Mouse (Mus musculus): Measurements from ENCODE around the gene Best2. TPM values are rescaled to one million over a fixed set of nuclear protein-coding genes. Genes with fewer than 3 reads are reported as not detected.

Gene Best2
- polyA plus RNA-seq, 1 experiment from 2014 or later = not detected

- WGBS = 2% methylated on average over 13 of the region's 13 CpGs
- no peak for ATAC-seq (ENCODE audit: low FRiP score)
Observed at GRCm38 (mm10) chr8:85027516-85027855, 13.2 kb upstream of the Best2 start.

DNA sequence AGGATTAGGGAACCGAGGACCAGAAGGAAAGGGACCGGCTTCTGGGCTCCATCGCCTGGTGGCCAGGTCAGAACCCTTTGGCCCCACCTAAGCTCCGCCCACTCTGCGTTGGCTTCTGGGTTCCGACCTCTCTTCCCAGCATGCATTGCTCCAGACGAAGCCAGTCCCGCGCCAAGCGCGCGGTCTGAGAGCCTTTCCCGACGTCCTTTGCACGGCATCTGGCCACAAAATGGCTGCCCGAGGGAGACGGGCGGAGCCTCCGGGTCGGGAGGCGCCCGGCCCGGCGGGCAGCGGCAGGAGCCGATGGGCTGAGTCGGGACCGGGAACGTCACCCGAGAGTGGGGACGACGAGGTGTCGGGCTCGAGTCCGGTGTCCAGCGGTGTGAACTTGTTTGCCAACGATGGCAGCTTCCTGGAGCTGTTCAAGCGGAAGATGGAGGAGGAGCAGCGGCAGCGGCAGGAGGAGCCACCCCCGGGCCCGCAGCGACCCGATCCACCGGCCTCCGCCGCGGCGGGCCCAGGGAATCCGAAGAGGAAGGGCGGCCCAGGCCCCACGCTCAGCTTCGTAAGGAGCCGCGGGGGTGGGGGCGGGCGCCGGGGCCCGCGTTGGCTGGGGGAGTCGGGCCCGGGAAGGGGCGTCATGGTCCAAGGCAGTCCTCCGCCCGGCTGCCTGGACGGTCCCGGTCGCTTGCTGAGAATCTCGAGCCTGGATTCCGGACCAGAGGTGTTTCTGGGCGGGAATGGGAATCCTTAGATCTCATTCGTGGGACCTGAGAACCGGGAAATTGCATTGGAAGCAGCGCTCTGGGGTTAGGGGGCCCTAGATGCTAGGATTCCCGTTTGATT is 12.6 kb upstream of the Best2 start, which contains the start of gene Trir:
Trir (plus strand) TSS at position 154 of the 846 bp plus-strand sequence.
- peak within 1 kb of the TSS; percentile 75 for H3K27ac ChIP-seq (ENCODE audit: low read depth, low read length)
- WGBS = 0% methylated on average over 68 of the region's 75 CpGs
- DNase-seq (ENCODE audit: low spot score) = peak; percentile 98
- H3K36me3 ChIP-seq (ENCODE audit: control insufficient read depth, insufficient read depth, low read length) = peaks cover 10% of the 10 kb centered on the region; the same call in 1 of the 2 replicates
- no peaks in the 10 kb centered on the region for H3K27me3 ChIP-seq (ENCODE audit: control insufficient read depth, insufficient read depth, low read length)
- H3K9me3 ChIP-seq (ENCODE audit: control insufficient read depth, low read length) = no peaks in the 10 kb centered on the region
- peak within 1 kb of the TSS; percentile 100 for H3K4me3 ChIP-seq (ENCODE audit: low read depth, low read length)
- peak; percentile 82 for ATAC-seq (ENCODE audit: low FRiP score)
- peaks cover 10% of the 10 kb centered on the region for H3K4me1 ChIP-seq (replicated peaks; ENCODE audit: control insufficient read depth, insufficient read depth, low read length)
- H3K9ac ChIP-seq (ENCODE audit: low read depth, low read length) = peak within 1 kb of the TSS; percentile 100
- peak within 1 kb of the TSS; percentile 94 for H3K4me2 ChIP-seq (replicated peaks; ENCODE audit: low read depth, low read length)

More at GRCm38 (mm10) chr8:85027516-85027855, 13.2 kb upstream of the Best2 start:
- H3K9me3 ChIP-seq (ENCODE audit: control insufficient read depth, low read length) = no peaks in the 10 kb centered on the region
- peaks cover 8% of the 10 kb centered on the region; the same call in 1 of the 2 replicates for H3K36me3 ChIP-seq (ENCODE audit: control insufficient read depth, insufficient read depth, low read length)
- peaks cover 10% of the 10 kb centered on the region for H3K4me1 ChIP-seq (replicated peaks; ENCODE audit: control insufficient read depth, insufficient read depth, low read length)
- H3K4me3 ChIP-seq (ENCODE audit: low read depth, low read length) = peak overlapping the region; percentile 100
- peak overlapping the region; percentile 60 for H3K4me2 ChIP-seq (replicated peaks; ENCODE audit: low read depth, low read length)
- H3K9ac ChIP-seq (ENCODE audit: low read depth, low read length) = peak overlapping the region; percentile 100
- H3K27ac ChIP-seq (ENCODE audit: low read depth, low read length) = peak overlapping the region; percentile 75; the same call in 1 of the 2 replicates
- no peaks in the 10 kb centered on the region for H3K27me3 ChIP-seq (ENCODE audit: control insufficient read depth, insufficient read depth, low read length)
- peak; percentile 35 for DNase-seq (ENCODE audit: low spot score)

- peaks cover 10% of the 10 kb centered on the region for H3K4me1 ChIP-seq (replicated peaks; ENCODE audit: control insufficient read depth, insufficient read depth, low read length)
- H3K4me3 ChIP-seq (ENCODE audit: low read depth, low read length) = peak within 1 kb of the TSS; percentile 95
- H3K27me3 ChIP-seq (ENCODE audit: control insufficient read depth, insufficient read depth, low read length) = no peaks in the 10 kb centered on the region
- peak within 1 kb of the TSS; percentile 83 for H3K9ac ChIP-seq (ENCODE audit: low read depth, low read length)
- no peaks in the 10 kb centered on the region for H3K9me3 ChIP-seq (ENCODE audit: control insufficient read depth, low read length)
- peak within 1 kb of the TSS; percentile 33 for H3K27ac ChIP-seq (ENCODE audit: low read depth, low read length)
- peak within 1 kb of the TSS; percentile 94 for H3K4me2 ChIP-seq (replicated peaks; ENCODE audit: low read depth, low read length)
- 7% methylated on average over 30 of the region's 30 CpGs for WGBS
- DNase-seq (ENCODE audit: low spot score) (peak; percentile 90), ATAC-seq (ENCODE audit: low FRiP score) (peak; percentile 86)
- H3K36me3 ChIP-seq (ENCODE audit: control insufficient read depth, insufficient read depth, low read length) = peaks cover 13% of the 10 kb centered on the region; the same call in 1 of the 2 replicates
Observed at GRCm38 (mm10) chr8:85025098-85025932, 11.0 kb upstream of the Best2 start, which contains the start of gene Asna1. Gene Asna1 (minus strand): TSS chr8:85025281.

- Histone ChIP-seq H3K4me1 (replicated peaks; ENCODE audit: control insufficient read depth, insufficient read depth, low read length) (peaks cover 8% of the 10 kb centered on the region), H3K9me3 (ENCODE audit: control insufficient read depth, low read length) (no peaks in the 10 kb centered on the region), H3K4me2 (replicated peaks; ENCODE audit: low read depth, low read length) (peak overlapping the region; percentile 94; the same call in 1 of the 2 replicates), H3K4me3 (ENCODE audit: low read depth, low read length) (peak overlapping the region; percentile 95; the same call in 1 of the 2 replicates), H3K9ac (ENCODE audit: low read depth, low read length) (no peak overlapping the region), H3K27ac (ENCODE audit: low read depth, low read length) (no peak overlapping the region), H3K27me3 (ENCODE audit: control insufficient read depth, insufficient read depth, low read length) (no peaks in the 10 kb centered on the region), H3K36me3 (ENCODE audit: control insufficient read depth, insufficient read depth, low read length) (peaks cover 10% of the 10 kb centered on the region; the same call in 1 of the 2 replicates)
- ATAC-seq (ENCODE audit: low FRiP score) (no peak), DNase-seq (ENCODE audit: low spot score) (no peak)
- 93% methylated on average over 3 of the region's 3 CpGs for WGBS
Observed at GRCm38 (mm10) chr8:85023846-85024245, 9.5 kb upstream of the Best2 start.

DNA sequence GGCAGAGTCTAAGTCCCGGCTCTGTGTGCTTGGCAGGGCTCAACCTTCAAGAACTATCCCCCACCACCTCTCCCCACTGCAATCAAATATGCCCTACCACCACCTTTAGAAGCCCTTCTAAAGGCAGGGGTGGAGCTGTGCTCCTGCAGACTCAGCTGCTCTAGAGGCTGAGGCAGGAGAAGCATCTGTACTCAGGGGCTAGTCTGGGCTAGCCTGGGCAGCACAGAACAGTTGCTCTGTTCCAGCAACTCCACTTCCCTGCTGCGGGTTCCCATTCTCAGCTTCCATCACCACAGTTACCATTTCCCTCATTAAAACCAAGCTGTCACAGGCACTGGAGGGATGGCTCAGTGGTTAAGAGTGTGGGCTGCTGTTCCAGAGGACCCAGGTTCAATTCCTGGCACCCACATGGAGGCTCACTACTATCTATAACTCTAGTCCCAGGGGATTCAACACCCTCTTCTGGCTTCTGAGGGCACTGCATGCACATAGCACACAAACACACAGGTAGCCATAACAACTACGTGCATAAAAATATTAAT is 7.3 kb upstream of the Best2 start:
- 95% methylated on average over 3 of the region's 3 CpGs for WGBS
- ATAC-seq (ENCODE audit: low FRiP score) (no peak), DNase-seq (ENCODE audit: low spot score) (no peak)
- Histone ChIP-seq H3K4me1 (replicated peaks; ENCODE audit: control insufficient read depth, insufficient read depth, low read length) (peaks cover 4% of the 10 kb centered on the region; the same call in 1 of the 2 replicates), H3K36me3 (ENCODE audit: control insufficient read depth, insufficient read depth, low read length) (peaks cover 13% of the 10 kb centered on the region; the same call in 1 of the 2 replicates), H3K9me3 (ENCODE audit: control insufficient read depth, low read length) (no peaks in the 10 kb centered on the region), H3K4me2 (replicated peaks; ENCODE audit: low read depth, low read length) (no peak overlapping the region), H3K27ac (ENCODE audit: low read depth, low read length) (no peak overlapping the region), H3K27me3 (ENCODE audit: control insufficient read depth, insufficient read depth, low read length) (no peaks in the 10 kb centered on the region), H3K9ac (ENCODE audit: low read depth, low read length) (no peak overlapping the region), H3K4me3 (ENCODE audit: low read depth, low read length) (no peak overlapping the region)

- DNase-seq (ENCODE audit: low spot score) (no peak), ATAC-seq (ENCODE audit: low FRiP score) (no peak)
- Histone ChIP-seq H3K27me3 (ENCODE audit: control insufficient read depth, insufficient read depth, low read length) (peaks cover 10% of the 10 kb centered on the region), H3K4me3 (ENCODE audit: low read depth, low read length) (no peak overlapping the region), H3K9ac (ENCODE audit: low read depth, low read length) (no peak overlapping the region), H3K4me2 (replicated peaks; ENCODE audit: low read depth, low read length) (no peak overlapping the region), H3K4me1 (replicated peaks; ENCODE audit: control insufficient read depth, insufficient read depth, low read length) (no peaks in the 10 kb centered on the region), H3K36me3 (ENCODE audit: control insufficient read depth, insufficient read depth, low read length) (peaks cover 10% of the 10 kb centered on the region; the same call in 1 of the 2 replicates), H3K9me3 (ENCODE audit: control insufficient read depth, low read length) (no peaks in the 10 kb centered on the region), H3K27ac (ENCODE audit: low read depth, low read length) (no peak overlapping the region)
- WGBS = 49% methylated on average over 5 of the region's 5 CpGs
Observed at GRCm38 (mm10) chr8:85017209-85017608, 2.9 kb upstream of the Best2 start.

GRCm38 (mm10) chr8:85016724-85017123 is 2.4 kb upstream of the Best2 start:
- H3K27ac ChIP-seq (ENCODE audit: low read depth, low read length) = no peak overlapping the region
- H3K36me3 ChIP-seq (ENCODE audit: control insufficient read depth, insufficient read depth, low read length) = peaks cover 6% of the 10 kb centered on the region; the same call in 1 of the 2 replicates
- H3K9me3 ChIP-seq (ENCODE audit: control insufficient read depth, low read length) = no peaks in the 10 kb centered on the region
- WGBS = 70% methylated on average over 10 of the region's 10 CpGs
- no peak overlapping the region for H3K4me3 ChIP-seq (ENCODE audit: low read depth, low read length)
- peaks cover 11% of the 10 kb centered on the region for H3K27me3 ChIP-seq (ENCODE audit: control insufficient read depth, insufficient read depth, low read length)
- H3K4me2 ChIP-seq (replicated peaks; ENCODE audit: low read depth, low read length) = no peak overlapping the region
- no peak for ATAC-seq (ENCODE audit: low FRiP score)
- no peaks in the 10 kb centered on the region for H3K4me1 ChIP-seq (replicated peaks; ENCODE audit: control insufficient read depth, insufficient read depth, low read length)
- DNase-seq (ENCODE audit: low spot score) = no peak
- no peak overlapping the region for H3K9ac ChIP-seq (ENCODE audit: low read depth, low read length)

GRCm38 (mm10) chr8:85013230-85013840 is 996 bp downstream of the Best2 start:
- WGBS = 7% methylated on average over 23 of the region's 26 CpGs
- H3K9me3 ChIP-seq (ENCODE audit: control insufficient read depth, low read length) = no peaks in the 10 kb centered on the region
- H3K4me3 ChIP-seq (ENCODE audit: low read depth, low read length) = 0 out of 2 replicates have a peak overlapping the region, but pooled peaks have one; percentile 12
- ATAC-seq (ENCODE audit: low FRiP score) (peak; percentile 66), DNase-seq (ENCODE audit: low spot score) (peak; percentile 85)
- H3K27ac ChIP-seq (ENCODE audit: low read depth, low read length) = no peak overlapping the region
- no peaks in the 10 kb centered on the region for H3K4me1 ChIP-seq (replicated peaks; ENCODE audit: control insufficient read depth, insufficient read depth, low read length)
- peak overlapping the region; percentile 39; the same call in 1 of the 2 replicates for H3K9ac ChIP-seq (ENCODE audit: low read depth, low read length)
- peaks cover 32% of the 10 kb centered on the region for H3K27me3 ChIP-seq (ENCODE audit: control insufficient read depth, insufficient read depth, low read length)
- peak overlapping the region; percentile 55 for H3K4me2 ChIP-seq (replicated peaks; ENCODE audit: low read depth, low read length)
- peaks cover 3% of the 10 kb centered on the region; the same call in 1 of the 2 replicates for H3K36me3 ChIP-seq (ENCODE audit: control insufficient read depth, insufficient read depth, low read length)

Measured in hindbrain, embryonic 11.5 days (tissue).